10 mouse cellular contexts compared by ENCODE assay signal in genomic region chr19:53904833-53905480, GRCm38 (mm10). TPM values are rescaled to one million over a fixed set of nuclear protein-coding genes. Genes with fewer than 3 reads are reported as not detected.
DNase-seq lines count a peak whose midpoint lies in the region; ATAC-seq and TF ChIP-seq lines count a peak whose summit lies in the region.
"Had no signal": no experiment of that assay in that cellular context is flagged by ENCODE, and none has a peak within 500 bp of the region (broad histone marks: within the 10 kb centered on the region; RNA-seq: fewer than 3 reads in every experiment).

No protein-coding gene starts in this region.

- no peaks in the 10 kb centered on the region for H3K9me3 ChIP-seq in heart, embryonic 12.5 days (replicated peaks)
- no peaks in the 10 kb centered on the region for H3K9me3 ChIP-seq in hindbrain, embryonic 15.5 days
- no peaks in the 10 kb centered on the region for H3K9me3 ChIP-seq in midbrain, embryonic 13.5 days

- H3K9ac ChIP-seq in heart, embryonic 12.5 days, result no peak overlapping the region
- H3K9ac ChIP-seq in hindbrain, embryonic 15.5 days, result peak overlapping the region; percentile 71; the same call in 1 of the 2 replicates
- H3K9ac ChIP-seq in midbrain, embryonic 13.5 days (replicated peaks), result peak overlapping the region; percentile 94

- TF ChIP-seq POLR2A in bone marrow macrophage, adult 2 months (IDR thresholded peaks at IDR 0.05; ENCODE audit: borderline replicate concordance, low read depth, low read length), result no peak

- peaks cover 11% of the 10 kb centered on the region for H3K36me3 ChIP-seq in heart, embryonic 12.5 days
- peaks cover 9% of the 10 kb centered on the region for H3K36me3 ChIP-seq in hindbrain, embryonic 15.5 days
- peaks cover 9% of the 10 kb centered on the region for H3K36me3 ChIP-seq in midbrain, embryonic 13.5 days

- no peak overlapping the region for H3K4me3 ChIP-seq in heart, embryonic 12.5 days
- H3K4me3 ChIP-seq in bone marrow macrophage, adult 2 months (ENCODE audit: insufficient read depth, low read length), result peak overlapping the region; percentile 30
- peak overlapping the region; percentile 78 for H3K4me3 ChIP-seq in hindbrain, embryonic 15.5 days
- H3K4me3 ChIP-seq in midbrain, embryonic 13.5 days (replicated peaks), result peak overlapping the region; percentile 97

- H3K27ac ChIP-seq in heart, embryonic 12.5 days (ENCODE audit: poor library complexity, severe bottlenecking), result no peak overlapping the region
- no peak overlapping the region for H3K27ac ChIP-seq in bone marrow macrophage, adult 2 months (ENCODE audit: insufficient read depth, low read depth, low read length)
- 0 out of 2 replicates have a peak overlapping the region, but pooled peaks have one; percentile 94 for H3K27ac ChIP-seq in hindbrain, embryonic 15.5 days (replicated peaks)
- H3K27ac ChIP-seq in midbrain, embryonic 13.5 days, result no peak overlapping the region

- DNase-seq in heart, postnatal 4 days, result no peak
- no peak for DNase-seq in embryo, embryonic 11 days
- no peak for DNase-seq in cerebellum, postnatal 14 days
- DNase-seq in gastrocnemius, postnatal 25 days, result no peak
- DNase-seq: left cerebral cortex, postnatal 4 days; thymus, postnatal 25 days had no signal

- 65% methylated on average over 7 of the region's 7 CpGs for WGBS in heart, embryonic 12.5 days
- WGBS in hindbrain, embryonic 15.5 days, result 64% methylated on average over 7 of the region's 7 CpGs
- 67% methylated on average over 7 of the region's 7 CpGs for WGBS in midbrain, embryonic 13.5 days

- no peak for TF ChIP-seq CTCF in bone marrow macrophage, adult 2 months (IDR thresholded peaks at IDR 0.05; ENCODE audit: low read depth, low read length)

- ATAC-seq in heart, embryonic 12.5 days (ENCODE audit: insufficient number of reproducible peaks, low FRiP score), result no peak
- no peak for ATAC-seq in hindbrain, embryonic 15.5 days (ENCODE audit: low FRiP score, low read depth)
- no peak for ATAC-seq in midbrain, embryonic 13.5 days

- peak overlapping the region; percentile 18; the same call in 1 of the 2 replicates for H3K4me2 ChIP-seq in heart, embryonic 12.5 days
- H3K4me2 ChIP-seq in hindbrain, embryonic 15.5 days, result peak overlapping the region; percentile 85
- H3K4me2 ChIP-seq in midbrain, embryonic 13.5 days (replicated peaks), result peak overlapping the region; percentile 73

- H3K27me3 ChIP-seq in heart, embryonic 12.5 days (replicated peaks), result no peaks in the 10 kb centered on the region
- H3K27me3 ChIP-seq in hindbrain, embryonic 15.5 days, result no peaks in the 10 kb centered on the region
- H3K27me3 ChIP-seq in midbrain, embryonic 13.5 days, result no peaks in the 10 kb centered on the region

- H3K4me1 ChIP-seq in heart, embryonic 12.5 days (replicated peaks), result peaks cover 15% of the 10 kb centered on the region
- H3K4me1 ChIP-seq in bone marrow macrophage, adult 2 months (ENCODE audit: control insufficient read depth, insufficient read depth, low read length), result peaks cover 17% of the 10 kb centered on the region
- H3K4me1 ChIP-seq in hindbrain, embryonic 15.5 days (replicated peaks), result peaks cover 31% of the 10 kb centered on the region
- H3K4me1 ChIP-seq in midbrain, embryonic 13.5 days (replicated peaks), result peaks cover 25% of the 10 kb centered on the region

RNA-seq across cellular contexts. Expression of gene Pdcd4, which starts 12.9 kb away (rescaled TPM):
- 41.6 and 43.4 TPM in 2 replicates for polyA plus RNA-seq in heart, embryonic 12.5 days (2016; fragmentation: Nextera tagmentation; extraction: Ambion mirVana)
- total RNA-seq in heart, postnatal 4 days (2021), result 10 to 100 TPM; 19.9 to 22.3 TPM
- 36.7 and 41.5 TPM in 2 replicates for polyA plus RNA-seq in bone marrow macrophage, adult 2 months (2012; ENCODE audit: insufficient read depth, insufficient read length, missing spikeins)
- polyA plus RNA-seq in hindbrain, embryonic 15.5 days (2015; fragmentation: Nextera tagmentation; extraction: Ambion mirVana), result 58.0 and 60.4 TPM in 2 replicates
- polyA plus RNA-seq in midbrain, embryonic 13.5 days (2015; fragmentation: Nextera tagmentation; extraction: Ambion mirVana), result 84.7 and 85.6 TPM in 2 replicates
- total RNA-seq in gastrocnemius, postnatal 25 days (2021), result 10 to 100 TPM; 11.7 to 21.0 TPM

RNA-seq across cellular contexts. Expression of gene Shoc2, which starts 39.1 kb away (rescaled TPM):
- polyA plus RNA-seq in heart, embryonic 12.5 days (2016; fragmentation: Nextera tagmentation; extraction: Ambion mirVana), result 46.1 and 46.7 TPM in 2 replicates
- 10 to 100 TPM; 37.3 to 39.6 TPM for total RNA-seq in heart, postnatal 4 days (2021)
- 29.3 and 35.5 TPM in 2 replicates for polyA plus RNA-seq in bone marrow macrophage, adult 2 months (2012; ENCODE audit: insufficient read depth, insufficient read length, missing spikeins)
- polyA plus RNA-seq in hindbrain, embryonic 15.5 days (2015; fragmentation: Nextera tagmentation; extraction: Ambion mirVana), result 59.3 and 64.6 TPM in 2 replicates
- polyA plus RNA-seq in midbrain, embryonic 13.5 days (2015; fragmentation: Nextera tagmentation; extraction: Ambion mirVana), result 62.3 and 63.9 TPM in 2 replicates
- 10 to 100 TPM; 20.1 to 21.9 TPM for total RNA-seq in gastrocnemius, postnatal 25 days (2021)

RNA-seq across cellular contexts. Expression of gene Bbip1, which starts 39.5 kb away (rescaled TPM):
- 57.0 and 58.3 TPM in 2 replicates for polyA plus RNA-seq in heart, embryonic 12.5 days (2016; fragmentation: Nextera tagmentation; extraction: Ambion mirVana)
- 10 to 100 TPM; 36.5 to 40.3 TPM for total RNA-seq in heart, postnatal 4 days (2021)
- 70.9 and 79.5 TPM in 2 replicates for polyA plus RNA-seq in bone marrow macrophage, adult 2 months (2012; ENCODE audit: insufficient read depth, insufficient read length, missing spikeins)
- polyA plus RNA-seq in hindbrain, embryonic 15.5 days (2015; fragmentation: Nextera tagmentation; extraction: Ambion mirVana), result 132 and 137 TPM in 2 replicates
- 120 and 134 TPM in 2 replicates for polyA plus RNA-seq in midbrain, embryonic 13.5 days (2015; fragmentation: Nextera tagmentation; extraction: Ambion mirVana)
- 10 to 100 TPM; 30.7 to 34.1 TPM for total RNA-seq in gastrocnemius, postnatal 25 days (2021)

Comparison
In these comparisons a context has a peak if more than half of its experiments do, and no peak if none do; other contexts are left out.
1. H3K4me2 ChIP-seq: peak in every context shown above with its lines; median percentile 85 in hindbrain, embryonic 15.5 days; 73 in midbrain, embryonic 13.5 days; 18 in heart, embryonic 12.5 days.